Mouse (Mus musculus) forebrain, embryonic 10.5 days (tissue): ENCODE results near the gene Pygo1. TPM values are rescaled to one million over a fixed set of nuclear protein-coding genes. Genes with fewer than 3 reads are reported as not detected.

ENCODE experiments used
- DNase-seq: peaks from one replicate; pipeline ENCODE4 v3.0.0-alpha.2; 2017; ENCODE audit warnings: low spot score; ENCODE audit errors: extremely low spot score
- H3K27ac ChIP-seq: fragments of 300-500 bp; sonication (generic); 2 replicates; pipeline ENCODE4 v1.5.1; 2016; ENCODE audit warnings: mild to moderate bottlenecking
- H3K27me3 ChIP-seq: fragments of 300-500 bp; sonication (generic); 2 replicates; pipeline ENCODE4 v1.6.1; 2016; ENCODE audit warnings: mild to moderate bottlenecking; ENCODE audit not compliant: poor library complexity, severe bottlenecking
- H3K36me3 ChIP-seq: fragments of 300-500 bp; sonication (generic); replicated peaks from 2 replicates; pipeline ENCODE4 v1.6.1; 2016; ENCODE audit warnings: mild to moderate bottlenecking, moderate library complexity
- H3K4me1 ChIP-seq: fragments of 300-500 bp; sonication (generic); 2 replicates; pipeline ENCODE4 v1.6.1; 2016
- H3K4me3 ChIP-seq: fragments of 300-500 bp; sonication (generic); 2 replicates; pipeline ENCODE4 v1.5.1; 2016; ENCODE audit warnings: mild to moderate bottlenecking, moderate library complexity
- H3K9me3 ChIP-seq: fragments of 300-500 bp; sonication (generic); 2 replicates; pipeline ENCODE4 v1.6.1; 2016; ENCODE audit warnings: mild to moderate bottlenecking, moderate library complexity
- WGBS: fragments of 180-500 bp; shearing (Covaris S2); methylation state at CpG from one replicate; pipeline ENCODE4 v1.1.7; 2016; 5-methylcytosine and 5-hydroxymethylcytosine counted together
- polyA plus RNA-seq: library from polyadenylated mRNA; unstranded; fragments of >200 nt; fragmentation: Nextera tagmentation; extraction: Ambion mirVana; gene quantifications from 2 replicates; pipeline ENCODE4 v1.2.1, GENCODE M21; 2016

The Pygo1 gene
- polyA plus RNA-seq, 1 experiment from 2014 or later = 5.2 TPM

DNA sequence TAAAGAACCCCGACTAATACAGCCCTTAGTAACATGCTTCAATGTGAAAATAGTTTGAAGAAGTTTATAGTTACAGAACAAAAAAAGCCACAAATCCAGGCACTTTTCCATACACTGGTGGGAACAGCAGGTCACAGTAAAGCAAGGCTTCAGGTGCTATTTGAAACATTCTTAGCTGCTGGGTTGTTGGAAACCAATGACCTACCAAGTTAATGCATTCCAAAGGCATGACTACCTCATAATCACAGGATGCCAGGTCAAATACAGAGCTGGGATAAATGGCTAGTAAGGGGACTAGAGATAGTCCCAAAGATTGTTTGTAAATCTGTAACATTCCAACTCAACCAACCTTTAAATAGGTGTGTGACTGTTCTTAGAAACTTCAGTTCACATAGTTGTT is 49.8 kb downstream of the Pygo1 start:
- DNase-seq = no peak
- H3K27ac ChIP-seq = no peak overlapping the region
- WGBS = 83% methylated on average over 1 of the region's 1 CpGs
- H3K4me3 ChIP-seq = no peak overlapping the region
- H3K27me3 ChIP-seq = no peaks in the 10 kb centered on the region
- no peaks in the 10 kb centered on the region for H3K4me1 ChIP-seq
- no peaks in the 10 kb centered on the region for H3K9me3 ChIP-seq
- no peaks in the 10 kb centered on the region for H3K36me3 ChIP-seq

GRCm38 (mm10) chr9:72983066-72983465 is 57.6 kb downstream of the Pygo1 start:
- DNase-seq = no peak

GRCm38 (mm10) chr9:72985250-72986220 is 60.1 kb downstream of the Pygo1 start, which contains the start of the genes Ccpg1os and Ccpg1:
Ccpg1os (minus strand) TSS chr9:72985382.
Ccpg1 (plus strand) TSS chr9:72985429.
- Histone ChIP-seq H3K27ac (peak within 1 kb of the TSS; percentile 84), H3K27me3 (no peaks in the 10 kb centered on the region), H3K4me1 (peaks cover 18% of the 10 kb centered on the region), H3K9me3 (no peaks in the 10 kb centered on the region), H3K4me3 (peak within 1 kb of the TSS; percentile 77), H3K36me3 (no peaks in the 10 kb centered on the region)
- peak; percentile 97 for DNase-seq
- under 1% methylated on average over 88 of the region's 88 CpGs for WGBS

More at GRCm38 (mm10) chr9:72983066-72983465, 57.6 kb downstream of the Pygo1 start:
- H3K27ac ChIP-seq = no peak overlapping the region
- no peaks in the 10 kb centered on the region for H3K27me3 ChIP-seq
- no peak overlapping the region for H3K4me3 ChIP-seq
- no peaks in the 10 kb centered on the region for H3K36me3 ChIP-seq
- WGBS = 72% methylated on average over 2 of the region's 2 CpGs
- peaks cover 18% of the 10 kb centered on the region for H3K4me1 ChIP-seq
- H3K9me3 ChIP-seq = no peaks in the 10 kb centered on the region

DNA sequence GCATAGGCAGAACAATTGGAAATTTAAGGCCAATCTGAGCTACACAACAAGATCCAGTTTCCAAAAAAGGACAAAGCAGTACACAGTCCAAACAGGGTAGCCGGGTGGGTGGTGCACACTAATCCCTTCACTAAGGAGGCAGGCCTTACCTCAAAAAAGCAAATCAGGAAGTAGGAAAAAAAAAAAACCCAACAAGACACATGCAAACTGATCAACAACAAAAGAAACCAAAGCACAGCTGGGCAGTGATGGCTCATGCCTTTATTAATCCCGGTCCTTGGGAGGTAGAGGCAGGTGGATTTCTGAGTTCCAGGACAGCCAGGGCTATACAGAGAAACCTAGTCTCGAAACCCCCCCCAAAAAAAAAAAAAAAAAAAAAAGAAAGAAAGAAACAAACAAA is 62.3 kb downstream of the Pygo1 start:
- WGBS = 58% methylated on average over 3 of the region's 3 CpGs
- H3K27me3 ChIP-seq = no peaks in the 10 kb centered on the region
- H3K36me3 ChIP-seq = no peaks in the 10 kb centered on the region
- no peak overlapping the region for H3K4me3 ChIP-seq
- no peak overlapping the region for H3K27ac ChIP-seq
- no peaks in the 10 kb centered on the region for H3K9me3 ChIP-seq
- DNase-seq = no peak
- peaks cover 18% of the 10 kb centered on the region for H3K4me1 ChIP-seq

- Histone ChIP-seq H3K36me3 (no peaks in the 10 kb centered on the region), H3K27me3 (no peaks in the 10 kb centered on the region), H3K4me1 (peaks cover 18% of the 10 kb centered on the region), H3K4me3 (no peak overlapping the region), H3K27ac (no peak overlapping the region), H3K9me3 (no peaks in the 10 kb centered on the region)
- 91% methylated on average over 5 of the region's 5 CpGs for WGBS
- no peak for DNase-seq
Measured at GRCm38 (mm10) chr9:72988706-72989105, 63.3 kb downstream of the Pygo1 start.

DNA sequence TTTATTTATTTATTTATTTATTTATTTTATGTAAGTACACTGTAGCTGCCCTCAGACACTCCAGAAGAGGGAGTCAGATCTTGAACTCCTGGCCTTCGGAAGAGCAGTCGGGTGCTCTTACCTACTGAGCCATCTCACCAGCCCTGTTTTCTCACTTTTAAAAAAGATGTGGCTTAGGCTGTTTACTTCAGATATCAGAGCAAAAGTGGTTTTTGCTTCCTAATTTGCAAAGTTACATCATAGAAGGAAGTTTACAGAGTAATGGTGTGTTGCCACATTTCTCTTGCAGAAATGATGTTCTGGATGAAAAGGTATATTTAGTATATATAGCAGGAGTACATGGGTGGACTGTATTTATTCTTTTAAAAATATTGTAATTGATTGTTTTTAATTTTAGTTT is 66.0 kb downstream of the Pygo1 start:
- no peaks in the 10 kb centered on the region for H3K36me3 ChIP-seq
- H3K9me3 ChIP-seq = no peaks in the 10 kb centered on the region
- DNase-seq = no peak
- no peak overlapping the region for H3K4me3 ChIP-seq
- H3K4me1 ChIP-seq = peaks cover 2% of the 10 kb centered on the region
- no peaks in the 10 kb centered on the region for H3K27me3 ChIP-seq
- 95% methylated on average over 2 of the region's 2 CpGs for WGBS
- H3K27ac ChIP-seq = no peak overlapping the region

DNA sequence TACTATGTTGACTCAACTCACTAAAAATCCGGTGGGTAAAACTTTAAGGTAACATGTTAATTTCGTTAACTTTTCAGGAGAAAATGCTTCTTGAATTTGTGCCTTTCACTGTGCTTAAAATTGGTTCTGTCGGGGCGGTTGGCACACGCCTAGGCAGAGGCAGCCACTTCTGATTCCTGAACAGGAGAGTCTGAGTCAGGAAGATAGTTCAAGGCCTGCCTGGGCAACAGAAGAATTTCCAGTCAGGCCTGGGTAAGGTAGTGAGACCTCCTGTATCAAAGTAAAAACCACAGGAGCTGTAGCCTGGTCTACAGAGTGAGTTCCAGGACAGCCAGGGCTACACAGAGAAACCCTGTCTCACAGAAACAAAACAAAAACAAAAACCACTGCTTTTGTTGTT is 67.1 kb downstream of the Pygo1 start:
- no peaks in the 10 kb centered on the region for H3K9me3 ChIP-seq
- H3K27ac ChIP-seq = no peak overlapping the region
- H3K4me1 ChIP-seq = no peaks in the 10 kb centered on the region
- H3K4me3 ChIP-seq = no peak overlapping the region
- no peaks in the 10 kb centered on the region for H3K27me3 ChIP-seq
- 90% methylated on average over 5 of the region's 5 CpGs for WGBS
- DNase-seq = no peak
- H3K36me3 ChIP-seq = no peaks in the 10 kb centered on the region

GRCm38 (mm10) chr9:72996167-72996566 is 70.7 kb downstream of the Pygo1 start:
- no peaks in the 10 kb centered on the region for H3K4me1 ChIP-seq

DNA sequence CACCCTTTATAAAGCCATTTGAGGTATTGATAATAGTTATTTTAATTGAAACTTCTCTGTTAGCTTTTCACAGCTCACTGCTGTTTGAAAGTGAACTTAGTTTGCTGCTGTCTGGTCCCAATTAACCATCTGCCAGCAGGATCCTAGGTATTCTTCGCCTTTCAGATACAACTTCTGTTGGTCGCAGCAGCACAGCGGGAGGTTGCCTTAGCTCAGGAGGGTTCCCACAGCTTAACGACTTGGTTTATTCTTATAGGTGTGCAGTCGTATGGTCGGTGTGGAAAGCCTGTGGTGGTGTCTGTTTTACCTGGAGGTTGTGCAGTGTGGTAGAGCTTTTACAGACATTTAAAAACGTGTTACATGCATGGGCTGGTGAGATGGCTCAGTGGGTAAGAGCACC is 71.4 kb downstream of the Pygo1 start:
- H3K9me3 ChIP-seq = no peaks in the 10 kb centered on the region
- no peak for DNase-seq
- no peak overlapping the region for H3K27ac ChIP-seq
- WGBS = 55% methylated on average over 7 of the region's 7 CpGs
- no peaks in the 10 kb centered on the region for H3K4me1 ChIP-seq
- H3K36me3 ChIP-seq = no peaks in the 10 kb centered on the region
- H3K4me3 ChIP-seq = no peak overlapping the region
- no peaks in the 10 kb centered on the region for H3K27me3 ChIP-seq

More at GRCm38 (mm10) chr9:72996167-72996566, 70.7 kb downstream of the Pygo1 start:
- Histone ChIP-seq H3K36me3 (no peaks in the 10 kb centered on the region), H3K9me3 (no peaks in the 10 kb centered on the region), H3K4me3 (no peak overlapping the region), H3K27ac (no peak overlapping the region), H3K27me3 (no peaks in the 10 kb centered on the region)
- DNase-seq = no peak

- no peaks in the 10 kb centered on the region for H3K36me3 ChIP-seq
- H3K4me1 ChIP-seq = no peaks in the 10 kb centered on the region
- H3K4me3 ChIP-seq = no peak overlapping the region
- DNase-seq = no peak
- WGBS = 72% methylated on average over 2 of the region's 2 CpGs
- H3K9me3 ChIP-seq = no peaks in the 10 kb centered on the region
- H3K27me3 ChIP-seq = no peaks in the 10 kb centered on the region
- no peak overlapping the region for H3K27ac ChIP-seq
Measured at GRCm38 (mm10) chr9:73000487-73000886, 75.0 kb downstream of the Pygo1 start.

DNA sequence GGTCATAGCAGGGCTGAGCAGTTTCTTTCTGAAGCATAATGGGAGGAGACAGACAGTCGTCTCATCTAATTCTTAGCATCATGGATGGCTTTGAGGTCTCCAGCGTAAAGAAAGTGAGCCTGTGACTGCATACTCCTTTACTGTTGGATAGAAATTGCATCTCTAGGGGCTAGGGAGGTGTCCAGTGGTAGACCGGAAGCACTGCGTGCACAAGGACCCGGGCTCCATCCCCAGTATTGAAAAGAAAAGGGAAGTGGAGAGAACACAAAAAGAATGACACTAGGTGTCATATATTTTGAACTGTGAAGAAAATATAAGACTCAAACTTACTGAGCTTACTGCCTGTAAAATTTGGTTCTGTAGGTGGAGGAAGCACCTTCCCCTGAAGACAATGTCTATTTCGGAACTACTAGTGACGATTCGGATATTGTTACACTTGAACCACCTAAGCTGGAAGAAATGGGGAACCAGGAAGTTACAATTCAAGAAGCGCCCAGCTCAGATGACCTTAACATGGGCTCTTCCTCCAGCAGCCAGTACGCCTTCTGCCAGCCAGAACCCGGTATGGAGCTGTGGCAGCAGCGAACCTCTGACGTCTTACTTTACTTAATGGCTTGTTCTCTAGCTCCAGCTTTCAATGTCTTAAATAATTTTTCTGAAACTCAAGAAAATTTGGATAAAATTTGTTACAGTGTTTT is 76.0 kb downstream of the Pygo1 start:
- Histone ChIP-seq H3K4me3 (no peak overlapping the region), H3K27me3 (no peaks in the 10 kb centered on the region), H3K27ac (no peak overlapping the region), H3K4me1 (no peaks in the 10 kb centered on the region), H3K9me3 (no peaks in the 10 kb centered on the region), H3K36me3 (peaks cover 7% of the 10 kb centered on the region; the same call in 1 of the 2 replicates)
- 90% methylated on average over 13 of the region's 13 CpGs for WGBS
- no peak for DNase-seq
